Mouse (Mus musculus) limb, embryonic 14.5 days (tissue): ENCODE results near the gene Gmip. TPM values are rescaled to one million over a fixed set of nuclear protein-coding genes. Genes with fewer than 3 reads are reported as not detected.

Experiments used
- ATAC-seq: fragments of 200-750 bp; cut with Nextera tagmentation; 2 replicates; pipeline ENCODE4 v1.8.0; 2017; ENCODE audit warnings: low read depth, moderate number of reproducible peaks, moderate TSS enrichment; ENCODE audit not compliant: low FRiP score
- DNase-seq: peaks from one replicate; pipeline ENCODE4 v3.0.0-alpha.2; 2015; ENCODE audit warnings: low spot score
- H3K27ac ChIP-seq: fragments of 300-500 bp; sonication (generic); replicated peaks from 2 replicates; pipeline ENCODE4 v1.5.1; 2014; ENCODE audit warnings: low read depth, mild to moderate bottlenecking, low read length, moderate library complexity, mixed read lengths
- H3K27me3 ChIP-seq: fragments of 300-500 bp; sonication (generic); 2 replicates; pipeline ENCODE4 v1.6.1; 2014; ENCODE audit warnings: low read length, mixed read lengths; ENCODE audit not compliant: control insufficient read depth, insufficient read depth
- H3K36me3 ChIP-seq: fragments of 300-500 bp; sonication (generic); 2 replicates; pipeline ENCODE4 v1.6.1; 2014; ENCODE audit warnings: mild to moderate bottlenecking, low read length, moderate library complexity, mixed read lengths; ENCODE audit not compliant: control insufficient read depth, insufficient read depth
- H3K4me1 ChIP-seq: fragments of 300-500 bp; sonication (generic); 2 replicates; pipeline ENCODE4 v1.6.1; 2014; ENCODE audit warnings: antibody characterized with exemption, low read length, mixed read lengths; ENCODE audit not compliant: control insufficient read depth, insufficient read depth
- H3K4me2 ChIP-seq: fragments of 300-500 bp; sonication (generic); replicated peaks from 2 replicates; pipeline ENCODE4 v1.6.1; 2014; ENCODE audit warnings: low read depth, mild to moderate bottlenecking, low read length, moderate library complexity; ENCODE audit not compliant: severe bottlenecking
- H3K4me3 ChIP-seq: fragments of 300-500 bp; sonication (generic); replicated peaks from 2 replicates; pipeline ENCODE4 v1.5.1; 2014; ENCODE audit warnings: low read length
- H3K9ac ChIP-seq: fragments of 300-500 bp; sonication (generic); 2 replicates; pipeline ENCODE4 v1.6.1; 2014; ENCODE audit warnings: mild to moderate bottlenecking, low read depth, low read length, moderate library complexity; ENCODE audit not compliant: severe bottlenecking
- H3K9me3 ChIP-seq: fragments of 300-500 bp; sonication (generic); 2 replicates; pipeline ENCODE4 v1.6.1; 2016; ENCODE audit warnings: low read length; ENCODE audit not compliant: control insufficient read depth
- POLR2A ChIP-seq: fragments of 200-500 bp; IDR thresholded peaks from 2 replicates; pipeline ENCODE4 v1.8.0; 2012; ENCODE audit warnings: inconsistent platforms, mild to moderate bottlenecking, moderate library complexity, borderline replicate concordance; ENCODE audit not compliant: insufficient read depth, insufficient read length; ENCODE audit errors: extremely low read depth
- WGBS: fragments of 180-500 bp; shearing (Covaris S2); extraction: QIAGEN DNeasy Blood & Tissue Kit; methylation state at CpG from one replicate; pipeline ENCODE4 v1.1.7; 2014; 5-methylcytosine and 5-hydroxymethylcytosine counted together
- polyA plus RNA-seq, 2 experiments: library from polyadenylated mRNA; depleted of rRNA in 1 of 2; stranded (reverse) in 1 of 2; unstranded in 1 of 2; fragments of >200 nt; fragmentation: Nextera tagmentation in 1 of 2; extraction: Ambion mirVana in 1 of 2; gene quantifications; 2 replicates each; pipeline versions ENCODE4 v1.2.1 to v1.2.3; 2012 to 2014

The Gmip gene
- polyA plus RNA-seq, 2 experiments = 7.7 to 25.4 TPM

- Histone ChIP-seq H3K9me3 (no peaks in the 10 kb centered on the region), H3K9ac (no peak overlapping the region), H3K36me3 (no peaks in the 10 kb centered on the region), H3K4me2 (no peak overlapping the region), H3K4me3 (no peak overlapping the region), H3K27ac (no peak overlapping the region), H3K27me3 (no peaks in the 10 kb centered on the region), H3K4me1 (no peaks in the 10 kb centered on the region)
- DNase-seq = no peak
- no peak for TF ChIP-seq POLR2A
- 55% methylated on average over 3 of the region's 3 CpGs for WGBS
- ATAC-seq = no peak
Observed at GRCm38 (mm10) chr8:69847167-69848065, 38.9 kb downstream of the Gmip start.

GRCm38 (mm10) chr8:69848951-69849350 is 40.5 kb downstream of the Gmip start:
- Histone ChIP-seq H3K4me3 (no peak overlapping the region), H3K9me3 (no peaks in the 10 kb centered on the region), H3K4me1 (no peaks in the 10 kb centered on the region), H3K9ac (no peak overlapping the region), H3K4me2 (no peak overlapping the region), H3K27ac (no peak overlapping the region), H3K36me3 (no peaks in the 10 kb centered on the region), H3K27me3 (no peaks in the 10 kb centered on the region)
- WGBS = 78% methylated on average over 8 of the region's 8 CpGs
- ATAC-seq = no peak
- peak; percentile 16 for DNase-seq
- no peak for TF ChIP-seq POLR2A

GRCm38 (mm10) chr8:69849899-69850298 is 41.4 kb downstream of the Gmip start:
- no peak overlapping the region for H3K4me2 ChIP-seq
- TF ChIP-seq POLR2A = no peak
- H3K27me3 ChIP-seq = no peaks in the 10 kb centered on the region
- H3K4me3 ChIP-seq = no peak overlapping the region
- no peak overlapping the region for H3K9ac ChIP-seq
- H3K4me1 ChIP-seq = no peaks in the 10 kb centered on the region
- H3K9me3 ChIP-seq = no peaks in the 10 kb centered on the region
- 34% methylated on average over 3 of the region's 3 CpGs for WGBS
- H3K27ac ChIP-seq = no peak overlapping the region
- H3K36me3 ChIP-seq = no peaks in the 10 kb centered on the region
- DNase-seq (no peak), ATAC-seq (no peak)

- 76% methylated on average over 7 of the region's 7 CpGs for WGBS
- Histone ChIP-seq H3K27ac (no peak overlapping the region), H3K9ac (no peak overlapping the region), H3K4me2 (no peak overlapping the region), H3K36me3 (no peaks in the 10 kb centered on the region), H3K4me1 (no peaks in the 10 kb centered on the region), H3K9me3 (no peaks in the 10 kb centered on the region), H3K27me3 (no peaks in the 10 kb centered on the region), H3K4me3 (no peak overlapping the region)
- ATAC-seq (no peak), DNase-seq (no peak)
- TF ChIP-seq POLR2A = no peak
Observed at GRCm38 (mm10) chr8:69850926-69851506, 42.5 kb downstream of the Gmip start.

GRCm38 (mm10) chr8:69853869-69854268 is 45.4 kb downstream of the Gmip start:
- H3K9ac ChIP-seq = no peak overlapping the region
- no peaks in the 10 kb centered on the region for H3K9me3 ChIP-seq
- no peaks in the 10 kb centered on the region for H3K4me1 ChIP-seq
- ATAC-seq = no peak
- no peak for TF ChIP-seq POLR2A
- WGBS = 90% methylated on average over 10 of the region's 10 CpGs
- no peak overlapping the region for H3K4me3 ChIP-seq
- no peak for DNase-seq
- H3K27me3 ChIP-seq = no peaks in the 10 kb centered on the region
- no peak overlapping the region for H3K4me2 ChIP-seq
- H3K36me3 ChIP-seq = no peaks in the 10 kb centered on the region
- H3K27ac ChIP-seq = no peak overlapping the region
